Comparison of ENCODE assay signal across 21 mouse cellular contexts in genomic region chr4:58195936-58196335, GRCm38 (mm10). TPM values are rescaled to one million over a fixed set of nuclear protein-coding genes. Genes with fewer than 3 reads are reported as not detected.
DNase-seq lines count a peak whose midpoint lies in the region; ATAC-seq lines count a peak whose summit lies in the region.
"Had no signal": no experiment of that assay in that cellular context is flagged by ENCODE, and none has a peak within 500 bp of the region (broad histone marks: within the 10 kb centered on the region; RNA-seq: fewer than 3 reads in every experiment).

No protein-coding gene starts in this region.

- no peak for DNase-seq in heart, postnatal 14 days
- peak; percentile 17 for DNase-seq in lung, postnatal 14 days
- no peak for DNase-seq in lung, postnatal 4 days
- DNase-seq in kidney, postnatal 10 days: peak; percentile 62
- no peak for DNase-seq in limb, embryonic 10.5 days (ENCODE audit: low spot score)
- DNase-seq in spleen, postnatal 4 days (ENCODE audit: low spot score in 2 of 2): no peak
- DNase-seq: cerebellum, postnatal 14 days; embryo, embryonic 11 days; gastrocnemius, postnatal 25 days; layer of hippocampus, postnatal 36 days; lung, postnatal 10 days; right cerebral cortex, postnatal 25 days; thymus, postnatal 36 days had no signal

- no peaks in the 10 kb centered on the region for H3K9me3 ChIP-seq in heart, embryonic 15.5 days (replicated peaks)
- H3K9me3 ChIP-seq in limb, embryonic 10.5 days (replicated peaks): no peaks in the 10 kb centered on the region
- H3K9me3 ChIP-seq: forebrain, embryonic 13.5 days had no signal

- 0 out of 2 replicates have a peak overlapping the region, but pooled peaks have one; percentile 64 for H3K27ac ChIP-seq in heart, embryonic 15.5 days
- H3K27ac ChIP-seq in limb, embryonic 10.5 days: no peak overlapping the region
- H3K27ac ChIP-seq: forebrain, embryonic 13.5 days; hindbrain, embryonic 10.5 days; midbrain, embryonic 12.5 days had no signal

- no peaks in the 10 kb centered on the region for H3K36me3 ChIP-seq in heart, embryonic 15.5 days
- no peaks in the 10 kb centered on the region for H3K36me3 ChIP-seq in limb, embryonic 10.5 days
- H3K36me3 ChIP-seq: hindbrain, embryonic 10.5 days; midbrain, embryonic 12.5 days had no signal

- ATAC-seq in heart, embryonic 15.5 days (replicated peaks; ENCODE audit: insufficient number of reproducible peaks, insufficient read depth, low FRiP score, low read depth): no peak
- ATAC-seq: activated CD4-positive, CD25-positive, alpha-beta regulatory T cell, adult 4 months; forebrain, embryonic 13.5 days; Patski had no signal

- H3K4me3 ChIP-seq in heart, embryonic 15.5 days: no peak overlapping the region
- no peak overlapping the region for H3K4me3 ChIP-seq in limb, embryonic 10.5 days
- H3K4me3 ChIP-seq: forebrain, embryonic 13.5 days; hindbrain, embryonic 10.5 days; midbrain, embryonic 12.5 days had no signal

- WGBS in heart, embryonic 15.5 days: 78% methylated on average over 2 of the region's 2 CpGs
- WGBS in limb, embryonic 10.5 days: 97% methylated on average over 2 of the region's 2 CpGs

- intact Hi-C loops in heart, postnatal 14 days (cut with DNase I): no loop called here

- H3K4me1 ChIP-seq in heart, embryonic 15.5 days (replicated peaks): peaks cover 5% of the 10 kb centered on the region; the same call in 1 of the 2 replicates
- peaks cover 5% of the 10 kb centered on the region for H3K4me1 ChIP-seq in limb, embryonic 10.5 days
- H3K4me1 ChIP-seq: forebrain, embryonic 13.5 days; hindbrain, embryonic 10.5 days; midbrain, embryonic 12.5 days had no signal

- H3K27me3 ChIP-seq in heart, embryonic 15.5 days: no peaks in the 10 kb centered on the region
- no peaks in the 10 kb centered on the region for H3K27me3 ChIP-seq in limb, embryonic 10.5 days (ENCODE audit: low read depth, poor library complexity, severe bottlenecking)
- H3K27me3 ChIP-seq: forebrain, embryonic 13.5 days; midbrain, embryonic 12.5 days; Patski had no signal

- H3K9ac ChIP-seq in heart, embryonic 15.5 days: no peak overlapping the region
- H3K9ac ChIP-seq: forebrain, embryonic 13.5 days; midbrain, embryonic 12.5 days had no signal

- no peak overlapping the region for H3K4me2 ChIP-seq in heart, embryonic 15.5 days
- H3K4me2 ChIP-seq: forebrain, embryonic 13.5 days; heart, embryonic 11.5 days; liver, embryonic 11.5 days; midbrain, embryonic 12.5 days had no signal

RNA-seq across cellular contexts. Expression of gene Svep1, which starts 10.7 kb away (rescaled TPM):
- 1.9 and 2.5 TPM in 2 replicates for polyA plus RNA-seq in heart, embryonic 15.5 days (2015; fragmentation: Nextera tagmentation; extraction: Ambion mirVana)
- 1 to 10 TPM; 9.2 to 9.7 TPM for total RNA-seq in heart, postnatal 14 days (2021)
- polyA plus RNA-seq in limb, embryonic 10.5 days (2016; fragmentation: Nextera tagmentation; extraction: Ambion mirVana): 2.0 and 2.3 TPM in 2 replicates
- polyA plus RNA-seq: activated CD4-positive, CD25-positive, alpha-beta regulatory T cell, adult 4 months had no signal

Comparison
In these comparisons a context has a peak if more than half of its experiments do, and no peak if none do; other contexts are left out.
1. DNase-seq: peak in lung, postnatal 14 days (single experiment) and kidney, postnatal 10 days (single experiment); none in heart, postnatal 14 days (0 of 2), lung, postnatal 4 days (0 of 2), limb, embryonic 10.5 days (single experiment) and spleen, postnatal 4 days (0 of 2).